Mouse (Mus musculus) liver, embryonic 11.5 days (tissue): Measurements from ENCODE around the gene Igdcc4. TPM values are rescaled to one million over a fixed set of nuclear protein-coding genes. Genes with fewer than 3 reads are reported as not detected.
"Not testable (repeated sequence)": the region's sequence is repeated elsewhere in the genome, so short reads cannot be mapped to it uniquely, and the experiment has no call there.

ENCODE experiments used
- ATAC-seq: fragments of 200-750 bp; cut with Nextera tagmentation; replicated peaks from 2 replicates; pipeline ENCODE4 v1.8.0; 2017; ENCODE audit warnings: moderate number of reproducible peaks, mild to moderate bottlenecking, moderate TSS enrichment, moderate library complexity; ENCODE audit not compliant: low FRiP score
- DNase-seq: peaks from one replicate; pipeline ENCODE4 v3.0.0-alpha.2; 2017; ENCODE audit warnings: low spot score
- H3K27ac ChIP-seq: fragments of 300-500 bp; sonication (generic); 2 replicates; pipeline ENCODE4 v1.5.1; 2014; ENCODE audit warnings: mild to moderate bottlenecking, low read depth, low read length, control low read depth
- H3K27me3 ChIP-seq: fragments of 300-500 bp; sonication (generic); replicated peaks from 2 replicates; pipeline ENCODE4 v1.6.1; 2014; ENCODE audit warnings: low read length, mixed read lengths; ENCODE audit not compliant: control insufficient read depth, insufficient read depth
- H3K36me3 ChIP-seq: fragments of 300-500 bp; sonication (generic); 2 replicates; pipeline ENCODE4 v1.6.1; 2014; ENCODE audit warnings: mild to moderate bottlenecking, low read length, moderate library complexity, mixed read lengths; ENCODE audit not compliant: control insufficient read depth, insufficient read depth
- H3K4me1 ChIP-seq: fragments of 300-500 bp; sonication (generic); replicated peaks from 2 replicates; pipeline ENCODE4 v1.6.1; 2014; ENCODE audit warnings: low read length, mixed read lengths; ENCODE audit not compliant: control insufficient read depth, insufficient read depth
- H3K4me2 ChIP-seq: fragments of 300-500 bp; sonication (generic); 2 replicates; pipeline ENCODE4 v1.6.1; 2014; ENCODE audit warnings: mild to moderate bottlenecking, control low read depth, moderate library complexity
- H3K4me3 ChIP-seq: fragments of 300-500 bp; sonication (generic); 2 replicates; pipeline ENCODE4 v1.5.1; 2014; ENCODE audit warnings: low read depth, low read length, control low read depth
- H3K9ac ChIP-seq: fragments of 300-500 bp; sonication (generic); 2 replicates; pipeline ENCODE4 v1.6.1; 2014; ENCODE audit warnings: low read depth, low read length, control low read depth
- H3K9me3 ChIP-seq: fragments of 300-500 bp; sonication (generic); 2 replicates; pipeline ENCODE4 v1.6.1; 2016; ENCODE audit warnings: low read length, inconsistent platforms, mixed read lengths; ENCODE audit not compliant: control insufficient read depth
- WGBS: fragments of 180-500 bp; shearing (Covaris S2); extraction: QIAGEN DNeasy Blood & Tissue Kit; methylation state at CpG from one replicate; pipeline ENCODE4 v1.1.7; 2014; 5-methylcytosine and 5-hydroxymethylcytosine counted together
- polyA plus RNA-seq: library from polyadenylated mRNA; unstranded; fragments of >200 nt; fragmentation: Nextera tagmentation; extraction: Ambion mirVana; gene quantifications from 2 replicates; pipeline ENCODE4 v1.2.1, GENCODE M21; 2014

Igdcc4 gene
- 12.0 and 15.0 TPM in 2 replicates for polyA plus RNA-seq

DNA sequence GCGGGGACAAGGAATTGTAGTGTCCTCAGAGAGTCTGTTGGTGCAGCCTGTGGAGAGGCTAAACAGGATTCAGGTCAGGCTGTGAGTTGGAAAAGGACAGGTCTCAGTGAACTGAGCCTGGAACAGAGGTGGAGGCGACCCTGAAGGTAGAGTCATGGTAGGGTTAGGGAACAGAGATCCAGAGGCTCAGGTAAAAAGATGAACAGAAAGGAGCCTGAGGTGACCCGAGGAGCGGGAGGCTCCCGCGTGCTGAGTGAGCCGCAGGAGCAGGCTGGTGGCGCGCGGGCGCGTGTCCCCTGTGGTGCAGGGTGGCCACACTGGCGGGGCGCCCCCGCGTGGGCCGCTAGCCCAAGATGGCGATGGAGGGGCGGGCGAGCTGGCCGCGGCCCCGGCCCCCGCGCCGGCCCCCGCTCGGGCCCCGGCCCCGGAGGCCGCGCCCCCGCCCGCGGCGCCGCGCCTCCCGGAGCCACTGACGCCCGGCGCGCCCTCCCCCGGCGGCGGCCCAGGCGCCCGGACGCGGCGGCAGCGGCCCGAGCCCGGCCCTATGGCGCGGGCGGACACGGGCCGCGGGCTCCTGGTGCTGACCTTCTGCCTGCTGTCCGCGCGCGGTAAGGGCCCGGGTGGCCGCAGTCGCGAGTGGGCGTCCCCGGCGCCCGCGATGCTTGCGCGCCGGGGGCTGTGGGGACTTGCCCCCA is at the start of gene Igdcc4:
Gene Igdcc4, plus strand, starts transcription at position 496 of the 695 bp plus-strand sequence.
- no peaks in the 10 kb centered on the region for H3K36me3 ChIP-seq
- H3K4me2 ChIP-seq: peak within 1 kb of the TSS; percentile 98
- peak; percentile 37; the same call in 1 of the 2 replicates for ATAC-seq
- DNase-seq: peak; percentile 49
- H3K9ac ChIP-seq: peak within 1 kb of the TSS; percentile 69
- peak within 1 kb of the TSS; percentile 78 for H3K27ac ChIP-seq
- H3K27me3 ChIP-seq: peaks cover 38% of the 10 kb centered on the region
- WGBS: 2% methylated on average over 58 of the region's 76 CpGs
- 0 out of 2 replicates have a peak, but pooled peaks cover 2% of the 10 kb centered on the region for H3K9me3 ChIP-seq
- H3K4me1 ChIP-seq: peaks cover 11% of the 10 kb centered on the region
- H3K4me3 ChIP-seq: peak within 1 kb of the TSS; percentile 67

DNA sequence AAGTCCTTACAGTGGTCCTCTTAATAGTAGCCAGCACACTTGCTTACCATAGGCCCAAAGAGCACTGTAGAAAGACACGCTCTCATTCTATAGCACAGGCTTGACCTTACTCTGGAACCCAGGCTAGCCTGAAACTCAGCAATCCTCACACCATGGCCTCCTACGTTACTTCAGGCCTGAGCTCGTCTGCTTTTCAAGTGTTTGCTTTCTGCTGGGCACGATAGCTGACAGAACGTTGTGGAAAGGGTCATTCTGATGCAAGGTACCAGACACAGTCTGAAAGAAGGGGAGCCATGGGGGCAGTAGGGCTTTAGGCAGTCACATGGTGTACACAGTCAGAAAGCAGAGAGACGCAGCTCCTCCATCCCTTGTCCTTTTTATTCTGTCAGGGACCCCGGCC is 37.0 kb upstream of the Igdcc4 start:
- Histone ChIP-seq H3K27me3 (no peaks in the 10 kb centered on the region), H3K36me3 (peaks cover 45% of the 10 kb centered on the region), H3K9ac (no peak overlapping the region), H3K27ac (no peak overlapping the region), H3K4me2 (no peak overlapping the region), H3K4me1 (no peaks in the 10 kb centered on the region), H3K4me3 (no peak overlapping the region), H3K9me3 (no peaks in the 10 kb centered on the region)
- WGBS: 90% methylated on average over 7 of the region's 7 CpGs
- DNase-seq (no peak), ATAC-seq (no peak)

DNA sequence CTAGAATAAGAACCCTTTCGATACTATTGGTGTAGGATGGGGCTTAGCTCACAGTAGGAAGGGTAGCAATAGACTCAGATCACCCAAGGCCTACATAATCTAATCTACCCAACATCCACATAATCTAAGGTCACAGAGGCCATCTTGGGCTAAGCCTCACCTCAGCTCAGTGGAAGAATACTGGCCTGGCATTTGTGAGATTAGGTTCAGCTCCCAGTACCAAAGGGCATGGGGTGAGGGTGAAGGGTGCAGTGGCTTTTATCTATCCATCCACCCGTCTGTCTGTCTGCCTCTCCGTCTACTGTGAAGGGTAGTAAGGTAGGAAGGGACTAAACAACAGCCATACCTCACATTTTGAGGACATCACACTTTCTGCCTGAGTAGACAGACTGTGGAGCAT is 30.7 kb upstream of the Igdcc4 start:
- Histone ChIP-seq H3K36me3 (peaks cover 15% of the 10 kb centered on the region), H3K4me2 (no peak overlapping the region; the same call in 1 of the 2 replicates), H3K27ac (peak overlapping the region; percentile 47; the same call in 1 of the 2 replicates), H3K4me1 (peaks cover 4% of the 10 kb centered on the region; the same call in 1 of the 2 replicates), H3K9ac (no peak overlapping the region), H3K9me3 (no peaks in the 10 kb centered on the region), H3K27me3 (no peaks in the 10 kb centered on the region), H3K4me3 (no peak overlapping the region)
- DNase-seq (no peak), ATAC-seq (peak; percentile 99)
- 52% methylated on average over 3 of the region's 3 CpGs for WGBS

- H3K36me3 ChIP-seq: peaks cover 8% of the 10 kb centered on the region
- no peak overlapping the region for H3K9ac ChIP-seq
- H3K27me3 ChIP-seq: no peaks in the 10 kb centered on the region
- H3K4me2 ChIP-seq: no peak overlapping the region
- ATAC-seq: no peak
- 84% methylated on average over 9 of the region's 9 CpGs for WGBS
- no peak overlapping the region for H3K4me3 ChIP-seq
- no peak for DNase-seq
- no peak overlapping the region for H3K27ac ChIP-seq
- no peaks in the 10 kb centered on the region for H3K9me3 ChIP-seq
- H3K4me1 ChIP-seq: peaks cover 4% of the 10 kb centered on the region; the same call in 1 of the 2 replicates
Observed at GRCm38 (mm10) chr9:65073555-65073954, 27.7 kb upstream of the Igdcc4 start.

GRCm38 (mm10) chr9:65074251-65074650 is 27.0 kb upstream of the Igdcc4 start:
- Histone ChIP-seq H3K9ac (no peak overlapping the region), H3K9me3 (no peaks in the 10 kb centered on the region), H3K4me2 (no peak overlapping the region), H3K4me1 (peaks cover 4% of the 10 kb centered on the region; the same call in 1 of the 2 replicates), H3K27me3 (no peaks in the 10 kb centered on the region), H3K4me3 (no peak overlapping the region), H3K27ac (no peak overlapping the region), H3K36me3 (peaks cover 10% of the 10 kb centered on the region)
- 79% methylated on average over 15 of the region's 15 CpGs for WGBS
- DNase-seq (no peak), ATAC-seq (no peak)

- no peak overlapping the region for H3K4me2 ChIP-seq
- H3K4me3 ChIP-seq: no peak overlapping the region
- no peaks in the 10 kb centered on the region for H3K27me3 ChIP-seq
- no peaks in the 10 kb centered on the region for H3K9me3 ChIP-seq
- ATAC-seq (no peak), DNase-seq (no peak)
- no peak overlapping the region for H3K9ac ChIP-seq
- H3K36me3 ChIP-seq: peaks cover 12% of the 10 kb centered on the region
- H3K27ac ChIP-seq: no peak overlapping the region
- peaks cover under 1% of the 10 kb centered on the region; the same call in 1 of the 2 replicates for H3K4me1 ChIP-seq
- WGBS: 69% methylated on average over 6 of the region's 6 CpGs
Observed at GRCm38 (mm10) chr9:65074855-65075493, 26.3 kb upstream of the Igdcc4 start.

DNA sequence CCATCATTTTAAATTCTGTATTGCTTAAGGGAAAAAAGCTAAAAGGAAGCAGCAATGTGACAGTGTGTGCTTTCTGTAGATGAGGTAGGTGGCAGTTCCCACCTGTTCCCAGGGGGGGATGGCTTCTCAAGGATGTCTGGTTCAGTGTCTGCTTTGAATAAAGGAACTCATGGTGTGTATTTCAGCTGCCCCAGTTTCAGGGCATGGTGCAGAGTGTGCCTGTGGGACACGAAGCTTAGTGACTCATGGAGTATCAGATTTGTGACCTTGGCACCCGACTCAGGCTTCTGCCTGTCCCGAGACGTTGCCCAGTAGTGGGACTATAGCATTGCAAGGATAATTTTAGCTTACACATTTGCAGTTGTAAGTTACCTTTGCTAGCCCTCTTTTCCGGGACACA is 23.8 kb upstream of the Igdcc4 start:
- Histone ChIP-seq H3K4me1 (no peaks in the 10 kb centered on the region), H3K4me3 (no peak overlapping the region), H3K4me2 (no peak overlapping the region), H3K9me3 (no peaks in the 10 kb centered on the region), H3K27me3 (no peaks in the 10 kb centered on the region), H3K36me3 (peaks cover 13% of the 10 kb centered on the region), H3K9ac (no peak overlapping the region), H3K27ac (no peak overlapping the region)
- DNase-seq: no peak
- WGBS: 89% methylated on average over 5 of the region's 5 CpGs
- ATAC-seq: no peak

GRCm38 (mm10) chr9:65080141-65080540 is 21.1 kb upstream of the Igdcc4 start:
- H3K4me1 ChIP-seq, ATAC-seq, H3K9me3 ChIP-seq, H3K27ac ChIP-seq, H3K9ac ChIP-seq, H3K27me3 ChIP-seq, H3K4me3 ChIP-seq, DNase-seq, H3K4me2 ChIP-seq: not testable (repeated sequence)
- peaks cover 21% of the 10 kb centered on the region for H3K36me3 ChIP-seq
- whole genome bisulfite sequencing: 95% methylated on average over 2 of the region's 2 CpGs
